Mouse (Mus musculus) pancreas, adult 10 weeks (tissue): ENCODE results near the gene Bloc1s5. TPM values are rescaled to one million over a fixed set of nuclear protein-coding genes. Genes with fewer than 3 reads are reported as not detected.

Experiments used
- polyA plus RNA-seq: library from polyadenylated mRNA; stranded (reverse); fragments of 350-450 nt; fragmentation: Illumina TruSeq; extraction: RNeasy Lipid Tissue Mini Kit (QIAGEN cat#74804); gene quantifications from one replicate; pipeline ENCODE4 v1.2.3, GENCODE M21; 2015; ENCODE audit warnings: low read depth, low replicate concordance; ENCODE audit not compliant: insufficient read depth

The Bloc1s5 gene
- 3.0 TPM for polyA plus RNA-seq

GRCm38 (mm10) chr13:38634800-38635269, at the start of gene Bloc1s5:
Gene Bloc1s5 (minus strand): TSS chr13:38635109.

GRCm38 (mm10) chr13:38658528-38659280, 23.8 kb upstream of the Bloc1s5 start, which contains the start of gene Eef1e1:
Gene Eef1e1 (minus strand): TSS chr13:38659058.

Other genes starting within 250 kb of the Bloc1s5 start
- 34.7 TPM for gene Txndc5, start 106.3 kb downstream of the Bloc1s5 start, polyA plus RNA-seq
- gene Eef1e1, start 23.9 kb upstream of the Bloc1s5 start, polyA plus RNA-seq = 2.4 TPM